Mouse (Mus musculus): ENCODE data around the gene Foxo4. TPM values are rescaled to one million over a fixed set of nuclear protein-coding genes. Genes with fewer than 3 reads are reported as not detected.
A peak's percentile ranks its signal among the peaks of the same experiment; 100 is the strongest.

Gene Foxo4
- 11.9 and 12.3 TPM in 2 replicates for polyA plus RNA-seq (2012; rRNA removed)

DNA sequence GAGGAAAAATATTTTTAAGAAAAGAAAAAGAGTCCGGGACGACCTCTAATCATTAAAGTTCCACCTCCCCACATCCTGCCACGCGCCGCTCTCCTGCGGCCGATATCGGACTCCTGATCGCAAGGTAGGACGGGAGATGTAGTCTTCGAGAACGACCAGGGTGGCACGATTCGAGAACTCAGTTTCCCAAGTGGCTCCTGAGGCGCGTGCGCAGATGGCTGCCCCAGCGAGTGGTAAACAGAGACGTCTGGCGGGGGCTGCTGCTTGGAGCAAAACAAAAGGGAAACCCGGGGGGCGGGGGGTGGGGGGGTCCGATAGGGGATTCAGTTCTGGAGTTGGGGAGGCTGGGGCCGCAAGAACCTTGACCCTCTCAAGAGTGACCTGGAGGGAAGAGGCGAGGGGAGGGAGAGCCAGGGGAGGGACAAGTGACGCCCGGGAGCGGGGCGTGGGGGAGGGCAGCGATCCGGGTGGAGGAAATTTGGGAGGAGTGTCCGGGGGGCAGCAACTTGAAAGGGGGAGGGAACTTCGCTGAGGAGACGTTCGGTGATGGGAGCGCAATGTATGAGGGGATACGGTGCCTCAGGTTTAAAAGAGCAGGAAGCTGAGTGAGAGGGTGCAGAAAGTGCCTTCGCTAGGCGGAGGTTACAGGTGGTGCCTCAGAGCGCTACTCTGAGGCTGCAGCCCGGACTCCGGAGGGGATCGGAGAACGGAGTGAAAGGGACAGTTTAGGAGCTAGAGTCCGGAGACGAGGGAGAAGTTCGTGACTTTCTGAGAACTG is at the start of gene Foxo4:
Gene Foxo4, plus strand, starts transcription at position 577 of the 778 bp plus-strand sequence.
- peak; percentile 73; the same call in 1 of the 2 replicates for TF ChIP-seq POLR2A (IDR thresholded peaks at IDR 0.05; ENCODE audit: extremely low read depth, insufficient read depth, low read length)
- TF ChIP-seq CTCF (IDR thresholded peaks at IDR 0.05; ENCODE audit: extremely low read depth, insufficient read depth, low read length) = no peak
- no peak within 1 kb of the TSS for H3K27ac ChIP-seq (ENCODE audit: insufficient read depth, low read length)
- peak within 1 kb of the TSS; percentile 88 for H3K4me3 ChIP-seq (ENCODE audit: insufficient read depth, low read length)
- H3K4me1 ChIP-seq (ENCODE audit: control insufficient read depth, insufficient read depth, low read length) = no peaks in the 10 kb centered on the region

DNA sequence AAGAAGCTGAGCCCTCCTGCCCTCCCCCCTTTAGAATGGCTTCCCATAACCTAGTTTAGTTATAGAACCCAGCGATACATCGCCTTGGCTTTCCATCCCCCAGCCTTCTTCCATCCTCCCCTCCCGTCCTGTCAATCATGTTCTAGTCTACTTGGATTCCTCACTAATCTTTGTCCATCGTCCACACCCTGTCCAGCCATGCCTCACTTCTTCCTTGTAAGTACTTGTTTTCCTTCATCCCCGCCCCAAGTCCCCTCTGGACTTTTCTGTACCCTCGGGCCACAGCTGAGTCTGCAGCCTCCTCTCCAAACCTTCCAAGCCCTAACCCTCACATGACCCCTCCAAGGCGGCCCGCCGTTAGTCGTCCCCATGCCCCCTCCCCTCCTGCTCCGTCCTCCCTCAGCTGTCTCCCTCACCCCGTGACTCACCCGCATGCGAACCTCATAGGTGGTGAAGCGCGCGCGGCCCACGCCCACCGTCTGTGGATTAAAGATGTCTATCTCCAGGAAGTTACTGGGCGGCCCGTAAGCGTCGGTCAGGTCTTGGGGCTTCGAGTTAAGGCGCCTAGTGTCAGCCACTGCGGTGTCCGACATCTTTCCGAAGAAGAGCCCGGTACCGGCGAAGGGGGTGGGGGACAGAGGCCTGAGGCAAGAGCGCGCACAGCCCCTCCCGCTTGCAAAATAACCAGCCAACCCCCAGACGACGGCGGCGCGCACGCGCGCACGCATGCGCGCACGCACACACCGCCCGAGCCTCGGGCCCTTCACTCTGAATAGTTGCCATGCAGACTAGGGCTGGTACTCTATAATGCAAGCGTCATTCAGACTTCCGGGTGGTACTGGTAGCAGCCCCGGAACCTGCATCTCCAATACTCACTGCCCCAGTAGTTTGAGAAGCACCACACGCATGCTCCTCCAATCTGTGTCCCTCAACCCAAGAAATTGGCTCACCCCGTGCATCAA is 32.2 kb upstream of the Foxo4 start, which contains the start of gene Snx12:
Gene Snx12, minus strand, starts transcription at position 730 of the 962 bp plus-strand sequence.
- H3K4me3 ChIP-seq (ENCODE audit: insufficient read depth, low read length) = peak within 1 kb of the TSS; percentile 68
- peak within 1 kb of the TSS; percentile 44; the same call in 1 of the 2 replicates for H3K27ac ChIP-seq (ENCODE audit: insufficient read depth, low read length)
- TF ChIP-seq POLR2A (IDR thresholded peaks at IDR 0.05; ENCODE audit: extremely low read depth, insufficient read depth, low read length) (peak; percentile 75; the same call in 1 of the 2 replicates), CTCF (IDR thresholded peaks at IDR 0.05; ENCODE audit: extremely low read depth, insufficient read depth, low read length) (no peak)
- H3K4me1 ChIP-seq (ENCODE audit: control insufficient read depth, insufficient read depth, low read length) = no peaks in the 10 kb centered on the region

DNA sequence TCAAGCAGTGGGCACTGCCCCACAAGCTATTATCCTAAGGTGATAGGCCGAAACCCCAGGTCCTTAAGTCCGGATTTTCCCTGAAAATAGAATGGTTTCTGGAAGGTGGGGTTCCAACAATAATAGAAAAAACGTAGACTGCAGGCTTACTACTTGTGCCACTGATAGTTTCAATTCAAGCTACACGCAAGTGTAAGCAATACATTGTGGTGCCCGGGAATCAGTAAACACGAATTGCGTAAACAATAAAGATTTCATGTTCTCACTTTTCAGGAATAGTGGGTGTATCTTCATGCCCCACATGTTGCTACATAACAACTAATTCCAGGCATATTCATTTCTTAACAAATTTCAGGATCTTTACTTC is 31.5 kb upstream of the Foxo4 start:
- no peak overlapping the region for H3K27ac ChIP-seq (ENCODE audit: insufficient read depth, low read length)
- no peaks in the 10 kb centered on the region for H3K4me1 ChIP-seq (ENCODE audit: control insufficient read depth, insufficient read depth, low read length)
- H3K4me3 ChIP-seq (ENCODE audit: insufficient read depth, low read length) = peak overlapping the region; percentile 2
- no peak for TF ChIP-seq CTCF (IDR thresholded peaks at IDR 0.05; ENCODE audit: extremely low read depth, insufficient read depth, low read length)

DNA sequence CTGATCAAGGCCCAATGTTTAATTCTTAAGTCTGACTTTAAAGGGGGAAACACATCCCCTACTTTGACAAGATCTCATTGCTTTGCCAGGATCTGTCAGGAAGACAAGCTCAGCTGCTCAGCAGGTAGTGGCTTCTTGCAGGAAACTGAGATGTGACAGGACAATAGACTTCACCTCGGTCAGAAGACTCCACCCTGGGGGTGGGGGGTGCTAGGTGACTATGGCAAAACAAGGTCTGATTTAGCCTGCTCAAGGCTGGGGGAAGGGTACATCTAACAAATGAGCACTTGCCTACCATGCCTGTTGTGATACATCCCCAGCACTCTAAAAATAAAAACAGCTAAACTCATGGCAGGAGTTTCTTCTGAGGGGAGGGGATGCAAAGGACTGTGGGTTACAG is 9.3 kb upstream of the Foxo4 start:
- no peaks in the 10 kb centered on the region for H3K4me1 ChIP-seq (ENCODE audit: control insufficient read depth, insufficient read depth, low read length)
- TF ChIP-seq CTCF (IDR thresholded peaks at IDR 0.05; ENCODE audit: extremely low read depth, insufficient read depth, low read length) = no peak
- no peak for TF ChIP-seq POLR2A (IDR thresholded peaks at IDR 0.05; ENCODE audit: extremely low read depth, insufficient read depth, low read length)
- no peak overlapping the region for H3K4me3 ChIP-seq (ENCODE audit: insufficient read depth, low read length)
- H3K27ac ChIP-seq (ENCODE audit: insufficient read depth, low read length) = no peak overlapping the region

DNA sequence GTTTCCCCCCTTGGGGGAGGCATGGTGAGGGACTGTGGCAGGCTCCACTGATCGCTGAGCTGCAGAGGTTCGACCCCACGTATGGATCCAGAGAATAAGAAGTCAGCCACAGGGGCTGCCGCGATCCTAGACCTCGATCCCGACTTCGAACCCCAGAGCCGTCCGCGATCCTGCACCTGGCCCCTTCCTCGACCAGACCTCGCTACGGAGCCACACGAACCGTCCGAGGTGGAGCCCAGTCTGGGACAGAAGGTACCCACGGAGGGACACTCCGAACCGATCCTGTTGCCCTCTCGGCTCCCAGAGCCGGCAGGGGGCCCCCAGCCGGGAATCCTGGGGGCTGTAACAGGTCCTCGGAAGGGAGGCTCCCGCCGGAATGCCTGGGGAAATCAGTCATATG is 412 bp downstream of the Foxo4 start:
- Histone ChIP-seq H3K4me3 (ENCODE audit: insufficient read depth, low read length) (peak overlapping the region; percentile 88), H3K27ac (ENCODE audit: insufficient read depth, low read length) (no peak overlapping the region), H3K4me1 (ENCODE audit: control insufficient read depth, insufficient read depth, low read length) (no peaks in the 10 kb centered on the region)
- TF ChIP-seq POLR2A (IDR thresholded peaks at IDR 0.05; ENCODE audit: extremely low read depth, insufficient read depth, low read length) = no peak
- TF ChIP-seq CTCF (IDR thresholded peaks at IDR 0.05; ENCODE audit: extremely low read depth, insufficient read depth, low read length) = no peak

DNA sequence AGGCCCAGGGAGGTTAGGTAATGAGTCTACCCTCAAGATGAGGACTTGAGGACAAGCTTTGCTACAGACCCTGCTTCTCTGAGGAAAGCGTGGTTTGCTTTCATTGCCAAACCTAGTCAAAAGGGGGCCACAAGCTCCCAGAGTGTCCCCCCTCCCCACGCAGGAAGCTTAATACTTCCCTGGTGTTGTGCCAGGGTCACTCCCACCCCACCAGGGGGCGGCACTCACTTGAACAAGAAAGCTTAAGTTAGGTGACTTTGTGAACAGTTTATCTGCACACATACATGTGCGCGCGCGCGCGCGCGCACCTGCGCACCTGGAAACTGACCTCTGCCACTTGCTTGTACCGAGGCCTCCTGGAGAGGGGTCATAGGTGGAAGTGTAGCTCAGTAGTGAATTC is 2.3 kb downstream of the Foxo4 start:
- TF ChIP-seq CTCF (IDR thresholded peaks at IDR 0.05; ENCODE audit: extremely low read depth, insufficient read depth, low read length) (no peak), POLR2A (IDR thresholded peaks at IDR 0.05; ENCODE audit: extremely low read depth, insufficient read depth, low read length) (no peak)
- no peak overlapping the region for H3K4me3 ChIP-seq (ENCODE audit: insufficient read depth, low read length)
- H3K27ac ChIP-seq (ENCODE audit: insufficient read depth, low read length) = no peak overlapping the region
- H3K4me1 ChIP-seq (ENCODE audit: control insufficient read depth, insufficient read depth, low read length) = no peaks in the 10 kb centered on the region

DNA sequence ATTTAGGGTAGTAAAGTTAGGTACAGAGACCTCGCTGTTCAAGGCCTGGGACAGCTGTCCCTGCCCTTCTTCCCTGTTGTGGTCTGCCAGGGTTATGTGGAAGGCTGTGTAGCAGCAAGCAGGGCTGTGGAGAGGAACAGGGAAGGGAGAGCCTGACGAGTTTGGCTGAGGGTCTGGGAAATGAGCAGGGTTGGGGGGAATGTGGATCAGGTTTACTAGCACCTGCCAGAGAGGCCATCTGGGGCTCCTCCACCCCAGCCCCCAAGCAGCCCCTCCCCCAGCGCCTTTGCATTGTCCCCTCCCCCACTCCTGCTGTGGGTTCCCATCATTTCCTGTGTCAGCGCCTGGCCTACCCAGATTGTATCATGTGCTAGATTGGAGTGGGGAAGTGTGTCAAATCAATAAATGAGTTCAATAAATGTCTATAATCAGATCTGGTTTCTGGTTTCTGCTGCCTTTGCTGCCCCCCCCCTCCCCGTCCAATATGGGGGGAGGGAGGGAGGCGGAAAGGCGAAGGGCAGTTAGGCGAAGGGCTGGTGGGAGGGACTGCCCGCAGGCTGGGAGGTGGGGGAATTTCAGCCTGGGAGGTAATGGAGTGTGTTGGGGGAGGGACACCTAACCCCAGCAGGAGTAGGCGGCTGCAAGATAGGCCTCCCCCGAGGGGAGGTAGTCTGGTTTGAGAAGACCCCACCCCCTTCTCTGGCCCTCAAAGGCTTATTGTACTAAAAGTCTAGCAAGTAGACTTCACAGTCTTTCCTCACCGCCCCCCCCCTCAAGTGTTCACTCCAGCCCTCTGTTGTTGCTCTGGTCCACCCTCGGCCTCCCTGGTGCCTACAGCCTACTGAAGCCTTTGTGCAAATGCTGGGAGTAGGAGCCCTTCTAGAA is 6.4 kb downstream of the Foxo4 start:
- Histone ChIP-seq H3K27ac (ENCODE audit: insufficient read depth, low read length) (no peak overlapping the region), H3K4me3 (ENCODE audit: insufficient read depth, low read length) (no peak overlapping the region), H3K4me1 (ENCODE audit: control insufficient read depth, insufficient read depth, low read length) (no peaks in the 10 kb centered on the region)
- no peak for TF ChIP-seq POLR2A (IDR thresholded peaks at IDR 0.05; ENCODE audit: extremely low read depth, insufficient read depth, low read length)
- TF ChIP-seq CTCF (IDR thresholded peaks at IDR 0.05; ENCODE audit: extremely low read depth, insufficient read depth, low read length) = no peak

DNA sequence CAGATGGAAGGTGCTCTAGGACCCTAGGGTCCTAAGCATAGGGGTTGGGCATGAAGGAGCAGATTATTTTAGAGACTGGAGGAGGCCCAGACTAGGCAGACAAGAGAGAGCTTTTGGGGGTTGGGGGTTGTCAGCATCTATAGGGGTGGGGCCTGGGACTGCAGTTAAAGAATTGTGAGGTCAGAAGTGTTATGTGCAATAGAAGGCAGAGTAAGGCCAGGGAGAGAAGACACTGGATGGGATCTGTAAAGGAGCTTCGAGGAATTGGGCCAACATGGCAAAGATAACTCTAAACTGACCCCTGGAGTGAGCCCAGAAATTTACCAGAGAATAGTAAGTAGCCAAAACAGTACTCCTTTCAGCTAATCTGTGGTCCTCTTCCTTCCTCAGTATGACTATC is 9.6 kb downstream of the Foxo4 start, which contains the start of gene Gm614:
Gene Gm614, minus strand, starts transcription at position 101 of the 400 bp plus-strand sequence.
- TF ChIP-seq POLR2A (IDR thresholded peaks at IDR 0.05; ENCODE audit: extremely low read depth, insufficient read depth, low read length) = no peak
- TF ChIP-seq CTCF (IDR thresholded peaks at IDR 0.05; ENCODE audit: extremely low read depth, insufficient read depth, low read length) = no peak
- no peak within 1 kb of the TSS for H3K4me3 ChIP-seq (ENCODE audit: insufficient read depth, low read length)
- no peak within 1 kb of the TSS for H3K27ac ChIP-seq (ENCODE audit: insufficient read depth, low read length)
- no peaks in the 10 kb centered on the region for H3K4me1 ChIP-seq (ENCODE audit: control insufficient read depth, insufficient read depth, low read length)

DNA sequence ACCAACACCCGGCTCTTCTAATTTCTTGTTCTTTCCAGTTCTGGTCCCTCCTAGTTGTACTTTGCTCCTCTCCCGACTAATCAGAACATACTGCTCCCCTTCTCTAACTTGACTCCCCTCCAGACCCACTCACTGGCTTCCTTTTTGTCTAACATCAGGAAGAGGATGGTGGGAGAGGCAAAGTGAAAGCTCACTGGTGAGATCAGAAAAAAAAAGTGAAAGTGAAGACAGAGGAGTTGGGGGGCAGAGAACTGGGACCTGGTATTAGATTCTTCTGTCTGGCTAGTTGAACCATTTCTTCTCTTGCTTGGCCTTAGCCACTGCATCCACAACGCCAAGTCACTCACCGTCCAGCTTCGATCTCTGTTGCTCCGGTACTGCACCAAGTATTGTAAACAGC is 12.3 kb downstream of the Foxo4 start:
- H3K27ac ChIP-seq (ENCODE audit: insufficient read depth, low read length) = no peak overlapping the region
- TF ChIP-seq POLR2A (IDR thresholded peaks at IDR 0.05; ENCODE audit: extremely low read depth, insufficient read depth, low read length) = no peak
- TF ChIP-seq CTCF (IDR thresholded peaks at IDR 0.05; ENCODE audit: extremely low read depth, insufficient read depth, low read length) = no peak
- H3K4me1 ChIP-seq (ENCODE audit: control insufficient read depth, insufficient read depth, low read length) = no peaks in the 10 kb centered on the region
- H3K4me3 ChIP-seq (ENCODE audit: insufficient read depth, low read length) = no peak overlapping the region
